Mouse (Mus musculus) lung, postnatal 0 days (tissue): ENCODE results near the gene Akap6.
A peak's percentile ranks its signal among the peaks of the same experiment; 100 is the strongest.

Experiments
- CTCF ChIP-seq: IDR thresholded peaks from 2 replicates; pipeline ENCODE4 v1.5.1; 2016; ENCODE audit warnings: antibody characterized with exemption, mild to moderate bottlenecking
- EP300 ChIP-seq: IDR thresholded peaks from 2 replicates; pipeline ENCODE4 v1.6.1; 2016; ENCODE audit warnings: antibody characterized with exemption, mild to moderate bottlenecking, control low read depth

DNA sequence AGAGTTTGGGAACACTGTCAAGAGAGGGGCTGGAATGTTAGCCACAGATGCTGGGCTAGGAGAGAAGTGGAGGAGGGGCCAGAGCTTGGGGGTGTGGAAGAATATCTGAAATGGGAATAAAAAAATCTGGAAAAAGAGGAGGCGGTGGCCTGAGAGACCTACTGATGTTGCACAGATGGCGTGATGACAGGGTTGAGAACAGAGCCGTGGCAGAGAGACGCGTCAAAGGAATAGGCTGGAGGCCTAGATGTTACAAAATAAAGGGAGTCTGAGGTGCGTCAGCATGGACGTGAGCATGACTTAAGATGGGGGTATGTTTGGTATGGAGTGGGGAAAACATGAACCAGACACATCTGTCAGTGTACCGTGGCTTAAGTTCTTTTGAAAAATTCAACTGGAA is 180.1 kb downstream of the Akap6 start:
- TF ChIP-seq CTCF, result no peak
- TF ChIP-seq EP300, result peak; percentile 68
